Mouse (Mus musculus): Measurements from ENCODE around the gene Dlgap4. TPM values are rescaled to one million over a fixed set of nuclear protein-coding genes. Genes with fewer than 3 reads are reported as not detected.

Gene Dlgap4
- polyA plus RNA-seq, 1 experiment, result 175 TPM

- Histone ChIP-seq H3K4me1 (ENCODE audit: control insufficient read depth, insufficient read depth, low read length) (peaks cover 16% of the 10 kb centered on the region), H3K4me3 (ENCODE audit: control insufficient read depth, low read depth, low read length) (no peak overlapping the region), H3K27me3 (ENCODE audit: control insufficient read depth, insufficient read depth, low read length) (no peaks in the 10 kb centered on the region), H3K27ac (ENCODE audit: control insufficient read depth, insufficient read depth, low read depth, low read length) (no peak overlapping the region), H3K36me3 (ENCODE audit: control insufficient read depth, insufficient read depth, low read length) (no peaks in the 10 kb centered on the region)
- TF ChIP-seq POLR2A (IDR thresholded peaks at IDR 0.05; ENCODE audit: control insufficient read depth, low read depth, low read length) (no peak), CTCF (IDR thresholded peaks at IDR 0.05; ENCODE audit: control insufficient read depth, insufficient read depth, insufficient replicate concordance, low read depth, low read length) (no peak)
Measured at GRCm38 (mm10) chr2:156617536-156617935, 4.0 kb downstream of the Dlgap4 start.

- TF ChIP-seq CTCF (IDR thresholded peaks at IDR 0.05; ENCODE audit: control insufficient read depth, insufficient read depth, insufficient replicate concordance, low read depth, low read length) (no peak), POLR2A (IDR thresholded peaks at IDR 0.05; ENCODE audit: control insufficient read depth, low read depth, low read length) (no peak)
- Histone ChIP-seq H3K4me1 (ENCODE audit: control insufficient read depth, insufficient read depth, low read length) (peaks cover 17% of the 10 kb centered on the region), H3K27ac (ENCODE audit: control insufficient read depth, insufficient read depth, low read depth, low read length) (no peak overlapping the region), H3K36me3 (ENCODE audit: control insufficient read depth, insufficient read depth, low read length) (no peaks in the 10 kb centered on the region), H3K4me3 (ENCODE audit: control insufficient read depth, low read depth, low read length) (no peak overlapping the region), H3K27me3 (ENCODE audit: control insufficient read depth, insufficient read depth, low read length) (no peaks in the 10 kb centered on the region)
Measured at GRCm38 (mm10) chr2:156620874-156621273, 7.4 kb downstream of the Dlgap4 start.

DNA sequence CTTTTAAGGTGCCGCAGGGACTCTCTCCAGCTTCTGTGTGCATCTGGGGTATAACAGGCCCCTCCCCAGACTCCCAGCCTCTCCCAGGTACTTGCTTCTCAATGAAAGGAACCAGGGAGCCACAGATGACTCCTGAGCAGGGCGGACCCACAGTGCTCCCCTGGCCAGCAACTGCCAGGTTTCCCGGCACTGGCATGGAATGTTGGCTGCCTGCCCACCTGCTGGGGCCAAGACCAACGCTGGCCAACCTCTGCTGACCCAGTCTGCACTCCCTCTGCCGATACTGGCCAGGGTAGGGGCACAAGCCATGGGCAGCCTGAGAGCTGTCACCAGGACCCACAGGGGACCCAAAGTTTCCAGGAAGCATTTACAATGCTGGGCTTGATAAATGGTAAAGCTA lies 7.9 kb downstream of the Dlgap4 start:
- H3K36me3 ChIP-seq (ENCODE audit: control insufficient read depth, insufficient read depth, low read length), result no peaks in the 10 kb centered on the region
- H3K27ac ChIP-seq (ENCODE audit: control insufficient read depth, insufficient read depth, low read depth, low read length), result no peak overlapping the region
- H3K4me3 ChIP-seq (ENCODE audit: control insufficient read depth, low read depth, low read length), result no peak overlapping the region
- H3K4me1 ChIP-seq (ENCODE audit: control insufficient read depth, insufficient read depth, low read length), result peaks cover 17% of the 10 kb centered on the region
- H3K27me3 ChIP-seq (ENCODE audit: control insufficient read depth, insufficient read depth, low read length), result no peaks in the 10 kb centered on the region
- TF ChIP-seq POLR2A (IDR thresholded peaks at IDR 0.05; ENCODE audit: control insufficient read depth, low read depth, low read length) (no peak), CTCF (IDR thresholded peaks at IDR 0.05; ENCODE audit: control insufficient read depth, insufficient read depth, insufficient replicate concordance, low read depth, low read length) (no peak)

DNA sequence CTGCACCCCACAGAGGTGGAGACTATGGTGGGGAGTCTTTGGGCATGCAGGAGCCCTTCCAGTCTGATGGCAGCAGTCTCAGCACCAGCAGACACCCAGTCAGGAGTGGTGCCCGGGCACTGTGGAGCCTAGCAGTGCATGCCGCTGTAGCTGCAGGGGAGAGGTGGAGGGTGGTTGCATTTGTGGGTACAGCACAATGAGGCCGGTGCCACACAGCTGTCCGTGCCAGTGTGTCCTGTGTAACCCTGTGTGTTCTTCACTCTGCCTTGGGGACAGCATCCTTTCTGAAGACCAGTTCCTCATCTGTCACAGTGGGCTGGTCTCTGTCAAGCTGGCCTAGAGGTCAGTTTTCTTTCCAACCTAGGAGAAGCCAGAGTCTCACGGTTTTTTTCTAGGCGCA lies 8.7 kb downstream of the Dlgap4 start:
- Histone ChIP-seq H3K27ac (ENCODE audit: control insufficient read depth, insufficient read depth, low read depth, low read length) (no peak overlapping the region), H3K27me3 (ENCODE audit: control insufficient read depth, insufficient read depth, low read length) (no peaks in the 10 kb centered on the region), H3K4me1 (ENCODE audit: control insufficient read depth, insufficient read depth, low read length) (peaks cover 17% of the 10 kb centered on the region), H3K36me3 (ENCODE audit: control insufficient read depth, insufficient read depth, low read length) (no peaks in the 10 kb centered on the region), H3K4me3 (ENCODE audit: control insufficient read depth, low read depth, low read length) (no peak overlapping the region)
- TF ChIP-seq CTCF (IDR thresholded peaks at IDR 0.05; ENCODE audit: control insufficient read depth, insufficient read depth, insufficient replicate concordance, low read depth, low read length) (no peak), POLR2A (IDR thresholded peaks at IDR 0.05; ENCODE audit: control insufficient read depth, low read depth, low read length) (no peak)

- Histone ChIP-seq H3K27ac (ENCODE audit: control insufficient read depth, insufficient read depth, low read depth, low read length) (no peak overlapping the region), H3K4me3 (ENCODE audit: control insufficient read depth, low read depth, low read length) (no peak overlapping the region), H3K4me1 (ENCODE audit: control insufficient read depth, insufficient read depth, low read length) (peaks cover 17% of the 10 kb centered on the region), H3K36me3 (ENCODE audit: control insufficient read depth, insufficient read depth, low read length) (no peaks in the 10 kb centered on the region), H3K27me3 (ENCODE audit: control insufficient read depth, insufficient read depth, low read length) (no peaks in the 10 kb centered on the region)
- TF ChIP-seq POLR2A (IDR thresholded peaks at IDR 0.05; ENCODE audit: control insufficient read depth, low read depth, low read length) (no peak), CTCF (IDR thresholded peaks at IDR 0.05; ENCODE audit: control insufficient read depth, insufficient read depth, insufficient replicate concordance, low read depth, low read length) (no peak)
Measured at GRCm38 (mm10) chr2:156623246-156623645, 9.7 kb downstream of the Dlgap4 start.

DNA sequence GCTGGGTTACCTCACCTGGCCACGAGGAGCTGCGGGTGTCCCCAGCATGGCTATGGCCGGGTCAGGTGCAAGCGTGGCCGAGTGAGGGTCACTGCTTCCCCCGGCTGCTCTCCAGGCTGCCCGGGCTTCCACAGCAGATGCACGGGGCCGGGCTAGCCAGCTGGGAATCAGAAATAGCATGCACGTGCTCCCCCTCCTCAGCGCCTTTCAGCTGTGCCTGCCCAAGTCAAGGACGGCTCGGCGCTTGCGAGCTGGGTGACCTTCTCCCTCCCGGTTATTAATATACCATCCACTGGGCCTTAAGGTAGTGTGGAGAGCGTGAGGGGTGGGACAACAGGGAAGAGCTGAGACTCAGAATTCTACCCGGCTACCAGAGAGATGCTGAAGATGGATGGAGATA lies 11.8 kb downstream of the Dlgap4 start:
- no peaks in the 10 kb centered on the region for H3K36me3 ChIP-seq (ENCODE audit: control insufficient read depth, insufficient read depth, low read length)
- TF ChIP-seq CTCF (IDR thresholded peaks at IDR 0.05; ENCODE audit: control insufficient read depth, insufficient read depth, insufficient replicate concordance, low read depth, low read length) (no peak), POLR2A (IDR thresholded peaks at IDR 0.05; ENCODE audit: control insufficient read depth, low read depth, low read length) (no peak)
- H3K27ac ChIP-seq (ENCODE audit: control insufficient read depth, insufficient read depth, low read depth, low read length), result no peak overlapping the region
- H3K27me3 ChIP-seq (ENCODE audit: control insufficient read depth, insufficient read depth, low read length), result no peaks in the 10 kb centered on the region
- peaks cover 17% of the 10 kb centered on the region for H3K4me1 ChIP-seq (ENCODE audit: control insufficient read depth, insufficient read depth, low read length)
- no peak overlapping the region for H3K4me3 ChIP-seq (ENCODE audit: control insufficient read depth, low read depth, low read length)

- no peak overlapping the region for H3K4me3 ChIP-seq (ENCODE audit: control insufficient read depth, low read depth, low read length)
- TF ChIP-seq CTCF (IDR thresholded peaks at IDR 0.05; ENCODE audit: control insufficient read depth, insufficient read depth, insufficient replicate concordance, low read depth, low read length), result no peak
- TF ChIP-seq POLR2A (IDR thresholded peaks at IDR 0.05; ENCODE audit: control insufficient read depth, low read depth, low read length), result no peak
- no peaks in the 10 kb centered on the region for H3K36me3 ChIP-seq (ENCODE audit: control insufficient read depth, insufficient read depth, low read length)
- H3K27ac ChIP-seq (ENCODE audit: control insufficient read depth, insufficient read depth, low read depth, low read length), result no peak overlapping the region
- H3K27me3 ChIP-seq (ENCODE audit: control insufficient read depth, insufficient read depth, low read length), result no peaks in the 10 kb centered on the region
- peaks cover 17% of the 10 kb centered on the region for H3K4me1 ChIP-seq (ENCODE audit: control insufficient read depth, insufficient read depth, low read length)
Measured at GRCm38 (mm10) chr2:156626119-156626518, 12.6 kb downstream of the Dlgap4 start.

DNA sequence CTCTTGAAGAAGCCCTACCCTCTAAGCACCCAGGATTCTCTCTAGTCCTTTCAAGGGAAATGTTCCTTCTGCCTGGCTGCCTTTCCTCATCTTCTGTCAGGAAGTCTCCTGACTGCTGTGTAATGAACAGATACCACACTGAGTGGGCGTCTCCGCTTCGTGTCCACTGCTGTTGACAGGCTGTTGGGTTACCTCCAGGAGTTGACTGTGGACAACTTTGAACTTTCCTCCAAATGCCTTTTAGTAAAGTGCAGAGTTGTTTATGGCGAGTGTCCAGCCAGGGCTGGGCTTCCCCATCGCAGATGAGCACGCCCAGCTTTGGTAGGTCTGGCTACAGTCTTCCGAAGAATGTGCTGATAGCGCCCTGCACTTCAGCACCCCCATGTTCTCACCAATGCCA lies 13.0 kb downstream of the Dlgap4 start:
- Histone ChIP-seq H3K4me3 (ENCODE audit: control insufficient read depth, low read depth, low read length) (no peak overlapping the region), H3K27ac (ENCODE audit: control insufficient read depth, insufficient read depth, low read depth, low read length) (no peak overlapping the region), H3K4me1 (ENCODE audit: control insufficient read depth, insufficient read depth, low read length) (peaks cover 12% of the 10 kb centered on the region), H3K27me3 (ENCODE audit: control insufficient read depth, insufficient read depth, low read length) (no peaks in the 10 kb centered on the region), H3K36me3 (ENCODE audit: control insufficient read depth, insufficient read depth, low read length) (no peaks in the 10 kb centered on the region)
- no peak for TF ChIP-seq CTCF (IDR thresholded peaks at IDR 0.05; ENCODE audit: control insufficient read depth, insufficient read depth, insufficient replicate concordance, low read depth, low read length)
- no peak for TF ChIP-seq POLR2A (IDR thresholded peaks at IDR 0.05; ENCODE audit: control insufficient read depth, low read depth, low read length)

Data from testis, adult 2 months (tissue).